Mouse (Mus musculus): ENCODE results near the gene Ubr7.

Gene Ubr7

DNA sequence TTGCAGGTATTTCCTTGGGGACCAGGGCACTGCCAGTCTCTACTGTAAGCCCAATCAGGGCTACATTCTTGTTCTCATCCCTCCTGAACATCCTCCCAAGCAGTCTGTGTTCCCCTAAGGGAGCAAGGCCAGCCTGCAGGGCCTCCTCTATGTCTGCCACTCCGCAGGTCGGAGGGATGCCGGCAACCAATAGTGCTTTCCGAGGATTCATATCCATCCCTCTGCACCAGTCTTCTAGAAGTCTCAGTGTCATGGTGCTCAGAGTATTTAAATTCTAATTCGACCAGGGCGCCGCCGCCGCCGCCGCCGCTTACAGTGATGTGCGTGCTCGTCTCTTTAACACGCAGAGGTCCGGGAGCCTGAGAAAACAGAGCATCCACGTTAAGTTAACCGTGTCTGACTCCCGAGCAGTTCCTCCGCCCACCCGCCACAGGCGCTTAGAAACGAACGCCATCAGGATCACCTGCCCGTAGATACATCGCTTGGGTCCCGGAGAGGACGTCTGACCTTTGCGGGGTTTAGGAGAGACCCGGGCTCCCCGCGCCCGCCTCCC lies 14.7 kb upstream of the Ubr7 start:
- DNase-seq (ENCODE audit: low spot score): no peak

DNA sequence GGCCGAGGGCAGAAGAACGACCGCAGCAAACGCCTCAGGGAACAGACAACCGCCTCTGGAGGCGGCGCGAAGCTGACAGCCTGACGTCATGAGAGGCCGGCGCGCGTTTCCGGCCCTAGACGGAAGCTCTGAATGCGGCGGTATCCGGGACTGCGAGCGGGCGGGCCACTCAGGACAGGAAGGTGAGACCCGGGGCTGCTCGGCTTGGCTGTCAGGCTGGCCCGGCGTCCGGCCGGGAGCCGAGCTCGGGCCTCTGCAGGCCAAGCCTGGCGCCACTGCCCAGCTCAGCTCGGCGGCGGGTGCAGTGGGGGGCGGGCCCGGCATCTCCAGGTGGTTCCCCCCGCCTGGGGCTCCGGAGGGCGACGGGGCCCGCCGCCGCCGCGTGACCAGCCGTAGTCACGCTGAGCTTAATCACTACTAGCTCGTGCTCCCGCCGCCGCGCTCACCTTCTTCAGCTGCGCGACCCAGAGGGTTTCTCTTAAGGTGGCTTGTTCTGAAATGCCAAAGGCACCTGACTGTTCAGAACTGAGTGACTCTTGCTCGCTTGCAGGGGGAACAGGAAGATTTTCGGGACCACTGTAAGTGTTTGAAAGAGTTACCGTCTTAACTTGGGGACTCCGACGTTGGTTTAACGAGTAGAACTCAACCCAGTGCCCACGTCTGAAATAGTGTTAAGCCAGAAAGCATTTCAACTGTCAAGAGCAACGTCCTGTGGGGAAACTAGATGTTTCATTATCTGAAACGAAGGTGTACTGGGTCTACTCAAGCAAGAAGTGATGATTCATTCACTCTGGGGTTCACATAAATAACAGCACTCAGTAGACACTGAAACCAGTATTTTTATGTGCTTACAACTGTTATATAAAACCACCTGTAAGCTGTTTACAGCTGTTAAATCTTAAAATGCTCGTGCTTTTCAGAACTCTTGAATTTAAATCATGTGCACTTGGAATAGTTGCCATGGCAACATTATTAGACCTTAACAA lies 13.9 kb upstream of the Ubr7 start, which contains the start of the genes Moap1 and Tmem251:
Gene Moap1 (minus strand): TSS at position 73 of the 986 bp plus-strand sequence.
Gene Tmem251 (plus strand): TSS at position 174 of the 986 bp plus-strand sequence.
- peak; percentile 68 for DNase-seq (ENCODE audit: low spot score)

DNA sequence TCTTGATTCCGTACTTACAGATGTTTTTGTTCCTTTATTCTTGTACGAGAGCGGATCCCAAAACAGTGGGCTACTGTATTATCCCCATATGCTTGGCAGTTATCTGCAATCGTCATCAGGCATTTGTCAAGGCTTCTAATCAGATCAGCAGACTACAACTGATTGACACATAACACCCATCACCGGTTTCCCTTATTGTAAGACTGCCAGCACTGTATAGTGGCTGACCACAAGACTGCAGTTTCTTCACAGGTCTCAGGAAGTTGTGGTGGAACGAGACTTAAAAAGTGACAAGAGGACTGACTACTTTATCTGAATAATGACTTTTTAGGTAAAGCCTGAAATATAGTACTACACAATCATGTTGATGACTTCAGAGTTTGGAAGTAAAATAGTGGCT lies 12.9 kb upstream of the Ubr7 start:
- DNase-seq (ENCODE audit: low spot score): no peak

DNA sequence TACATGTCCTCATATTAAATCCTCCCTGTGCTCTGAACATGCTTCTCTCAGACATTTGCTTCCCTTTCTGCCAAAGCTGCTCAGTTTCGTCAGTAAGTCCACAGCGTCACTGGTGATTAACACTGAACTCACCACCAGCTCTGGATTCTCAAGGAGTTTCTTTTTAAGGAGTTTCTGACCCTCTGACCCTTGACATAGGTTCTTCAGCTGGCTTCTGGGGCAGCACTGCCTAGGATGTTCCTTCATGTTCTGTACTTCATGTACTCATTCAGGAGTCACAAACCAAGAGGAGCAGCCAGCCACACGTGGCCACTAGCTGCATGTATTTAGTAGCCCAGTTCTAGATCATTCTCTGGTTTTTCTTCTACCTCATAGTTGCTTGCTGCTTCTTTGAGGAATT lies 9.5 kb upstream of the Ubr7 start:
- no peak for DNase-seq (ENCODE audit: low spot score)

DNA sequence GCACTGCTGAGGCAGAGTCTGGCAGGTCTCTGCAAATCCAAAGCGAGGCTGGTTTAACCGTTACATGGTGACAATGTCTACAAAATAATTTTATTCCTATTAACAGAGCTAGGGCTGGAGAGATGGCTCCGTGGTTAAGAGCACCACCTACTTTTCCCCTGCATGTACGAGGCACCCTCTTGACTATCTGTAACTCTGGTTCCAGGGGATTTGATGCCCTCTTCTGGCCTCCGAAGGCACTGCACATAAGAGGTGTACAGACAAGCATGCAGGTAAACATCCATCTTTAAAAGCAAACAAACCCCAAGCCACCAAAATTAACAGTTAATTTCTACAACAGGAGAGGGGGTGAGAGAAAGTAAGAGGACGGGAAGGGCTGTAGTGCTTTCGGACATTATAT lies 1.5 kb upstream of the Ubr7 start:
- no peak for DNase-seq (ENCODE audit: low spot score)

DNA sequence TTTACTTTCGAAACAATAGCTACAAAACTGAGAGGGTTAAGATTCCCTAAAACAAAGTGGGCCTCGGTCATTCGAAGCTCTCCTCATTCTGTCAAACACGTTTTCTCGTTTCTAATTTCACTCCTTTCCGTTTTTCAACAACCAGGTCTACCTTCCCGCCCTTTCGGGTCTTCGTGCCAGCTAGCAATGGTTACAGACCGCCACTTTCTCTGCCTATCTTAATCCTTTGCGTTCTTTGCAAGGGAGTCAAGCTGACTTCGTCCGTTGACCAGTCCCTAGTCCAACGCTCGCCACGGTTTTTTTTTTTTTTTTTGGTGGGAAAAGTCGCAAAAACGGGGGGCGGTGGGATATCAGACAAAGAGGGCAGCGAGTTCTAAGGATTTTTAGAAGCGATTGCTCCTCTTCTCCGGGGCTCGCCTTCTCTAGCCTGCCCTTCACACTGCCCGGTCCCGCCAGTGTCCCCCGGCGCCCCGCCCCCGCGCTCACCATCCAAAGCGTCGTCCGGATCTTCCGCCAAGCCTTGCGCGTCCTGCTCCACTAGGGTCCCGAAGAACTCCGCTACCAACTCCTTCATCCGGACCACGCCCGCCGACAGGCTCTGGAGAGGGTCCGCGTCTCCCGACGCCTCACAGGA lies 595 bp upstream of the Ubr7 start:
- DNase-seq (ENCODE audit: low spot score): no peak

DNA sequence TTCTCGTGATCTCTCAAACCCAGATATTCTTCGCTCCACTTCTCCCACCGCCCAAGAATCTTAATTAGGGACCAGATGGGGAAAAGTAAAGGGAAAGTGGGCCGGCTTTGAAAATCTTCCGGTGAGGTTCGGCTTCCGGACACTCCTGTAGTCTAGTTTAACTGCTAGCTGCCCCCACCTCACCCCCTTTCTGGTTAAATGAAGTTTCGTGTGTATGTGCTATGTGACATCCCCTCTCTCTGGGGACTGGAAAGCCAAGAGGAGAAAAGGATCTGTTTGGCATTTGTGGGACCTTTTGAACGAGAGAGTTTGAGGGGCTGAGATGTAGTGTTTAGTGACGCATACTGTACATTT lies 613 bp downstream of the Ubr7 start, which contains the start of gene Gm20604:
Gene Gm20604 (minus strand): TSS at position 270 of the 354 bp plus-strand sequence.
- no peak for DNase-seq (ENCODE audit: low spot score)

DNA sequence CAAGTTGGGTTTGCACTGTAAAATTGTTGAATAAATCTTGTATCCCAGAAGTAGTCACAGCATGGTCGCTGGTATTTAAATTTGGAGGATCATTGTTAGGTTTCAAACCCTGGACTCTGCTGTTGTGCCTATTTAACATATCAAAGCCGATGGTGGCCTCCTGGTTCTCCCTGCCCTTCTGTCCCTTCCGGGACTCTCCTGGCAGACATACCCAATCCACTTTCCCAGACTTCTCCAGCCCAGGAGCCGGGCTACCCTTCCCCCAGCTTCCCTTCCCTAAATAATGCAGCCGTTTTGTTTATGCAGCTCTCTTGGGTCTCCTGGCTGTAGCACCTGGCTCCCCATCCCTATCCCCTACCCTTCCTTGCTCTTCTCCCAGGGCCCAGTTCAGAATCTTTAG lies 1.2 kb downstream of the Ubr7 start:
- no peak for DNase-seq (ENCODE audit: low spot score)

DNA sequence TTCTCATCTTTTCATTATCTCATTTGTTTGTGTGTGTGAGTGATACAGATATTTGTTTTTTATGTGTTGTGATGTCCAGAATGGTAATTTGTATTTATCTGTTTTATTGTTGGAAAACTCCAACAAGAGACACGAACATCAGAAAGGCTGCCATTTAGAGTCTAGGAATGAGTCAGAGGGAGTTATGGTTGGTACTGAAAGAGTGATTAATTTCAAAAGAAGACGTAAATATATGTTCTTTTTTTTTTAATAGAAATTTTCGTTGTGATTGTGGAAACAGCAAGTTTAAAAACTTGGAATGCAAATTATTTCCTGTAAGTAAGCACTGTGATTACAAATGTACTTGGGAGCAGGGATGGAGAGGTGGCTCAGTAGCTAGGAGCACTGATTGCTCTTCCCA lies 3.9 kb downstream of the Ubr7 start:
- no peak for DNase-seq (ENCODE audit: low spot score)

DNA sequence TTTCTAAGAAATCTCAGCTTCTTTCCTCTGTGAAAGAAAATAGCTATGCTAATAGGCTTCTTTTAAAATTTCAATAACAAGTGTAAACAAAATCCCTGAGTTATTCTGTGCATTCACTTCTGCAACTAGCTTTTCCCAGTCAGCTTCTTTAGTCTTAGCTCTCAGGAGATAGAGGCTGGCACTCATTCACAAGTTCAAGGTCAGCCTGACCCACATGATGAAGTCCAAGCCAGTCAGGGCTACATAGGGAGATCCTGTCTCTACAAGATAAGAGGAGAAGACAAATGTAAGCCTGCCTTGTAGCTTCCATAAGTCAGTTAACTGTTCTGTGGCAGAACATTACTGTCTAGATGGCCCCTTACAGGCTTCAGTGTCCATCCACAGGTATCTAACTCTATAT lies 5.9 kb downstream of the Ubr7 start:
- no peak for DNase-seq (ENCODE audit: low spot score)

DNA sequence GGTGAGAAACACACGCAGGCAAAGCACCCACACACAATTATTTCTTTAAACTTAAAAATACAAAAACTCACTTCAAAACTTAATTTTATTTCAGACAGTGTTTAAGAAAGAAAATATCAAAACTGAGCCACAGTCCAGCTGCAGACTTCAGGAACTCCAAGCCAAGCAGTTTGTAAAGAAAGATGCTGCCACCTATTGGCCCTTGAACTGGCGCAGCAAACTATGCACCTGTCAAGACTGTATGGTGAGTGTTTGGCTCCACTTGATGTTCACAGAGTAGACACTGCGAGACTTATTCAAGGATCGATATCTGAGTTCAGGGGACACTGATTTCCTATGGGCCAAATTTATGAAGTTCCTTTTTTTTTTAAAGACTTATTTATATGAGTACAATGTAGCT lies 11.2 kb downstream of the Ubr7 start:
- no peak for DNase-seq (ENCODE audit: low spot score)

DNA sequence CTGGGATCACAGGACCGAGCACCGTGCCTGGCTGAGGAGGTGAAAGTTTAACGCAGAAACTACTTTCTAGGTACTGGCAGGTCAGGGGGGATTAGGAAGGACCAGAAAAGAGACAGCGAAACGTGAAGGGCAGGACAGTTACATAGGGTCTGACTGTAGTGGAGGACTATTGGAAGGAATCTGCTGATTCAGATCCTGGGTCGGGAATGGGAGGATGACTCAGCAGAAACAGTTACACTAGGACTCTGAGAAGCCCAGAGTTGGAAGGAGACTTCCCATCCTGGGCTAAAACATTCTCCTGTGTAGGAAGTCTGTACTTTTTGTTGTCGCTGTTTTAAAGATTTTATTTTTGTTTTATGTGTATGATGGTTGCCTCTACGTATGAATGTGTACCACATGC lies 13.8 kb downstream of the Ubr7 start:
- DNase-seq (ENCODE audit: low spot score): no peak

DNA sequence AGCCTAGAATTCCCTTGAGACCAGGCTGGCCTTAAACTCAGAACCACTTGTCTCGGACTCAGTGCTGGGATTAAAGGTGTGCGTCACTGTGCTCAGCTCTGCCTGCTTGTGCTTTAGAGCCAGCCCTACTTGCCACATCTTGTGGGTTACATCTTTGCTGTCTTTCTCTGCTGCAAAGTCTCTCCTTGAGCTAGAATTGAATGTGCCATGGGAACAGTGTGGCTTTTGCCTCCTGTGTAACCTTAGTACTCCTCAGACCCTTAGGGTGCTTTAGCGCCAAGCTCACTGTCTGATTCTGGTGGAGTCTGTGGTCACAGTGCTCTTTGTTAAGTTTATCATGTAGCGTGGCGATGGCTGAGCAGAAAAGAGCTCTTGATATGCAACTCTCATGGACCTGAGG lies 14.9 kb downstream of the Ubr7 start:
- no peak for DNase-seq (ENCODE audit: low spot score)

DNA sequence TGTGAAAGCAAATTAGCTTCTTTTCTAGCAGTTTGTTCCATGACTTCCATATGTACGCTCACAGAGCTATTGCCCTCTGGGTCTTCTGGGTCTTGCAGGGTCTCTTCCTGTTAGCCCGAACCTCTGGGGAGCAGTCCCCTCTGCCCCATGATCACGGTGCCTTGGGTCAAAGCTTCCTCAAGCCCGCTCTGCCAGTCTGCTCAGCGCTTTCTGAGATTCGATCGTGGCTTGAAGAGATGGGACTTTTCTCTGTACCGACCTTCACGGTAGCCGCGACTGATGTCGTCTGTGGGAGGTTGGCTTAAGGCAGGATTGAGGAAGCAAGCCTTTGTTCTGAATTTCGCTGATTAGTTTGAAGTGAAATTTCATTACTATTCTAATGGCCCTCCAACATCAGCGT lies 18.3 kb downstream of the Ubr7 start:
- DNase-seq (ENCODE audit: low spot score): no peak

DNA sequence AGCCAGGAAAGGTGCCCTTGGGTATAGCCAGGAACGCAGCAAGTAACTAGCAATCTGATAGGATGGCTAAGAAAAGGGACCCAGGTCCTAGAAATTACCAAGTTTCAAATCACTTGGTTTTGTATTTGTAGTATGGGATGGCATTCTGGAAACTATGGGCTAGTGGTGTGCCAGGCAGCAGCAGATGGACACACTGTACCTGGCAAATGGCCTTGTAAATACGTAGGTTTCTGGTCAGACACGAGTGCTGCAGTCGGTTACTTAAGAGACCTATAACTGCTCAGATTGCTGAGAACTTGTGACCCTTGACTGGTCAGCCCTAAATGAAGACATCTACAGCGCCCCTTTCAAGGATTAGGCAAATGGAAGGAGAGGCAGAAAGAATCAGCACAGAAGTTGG lies 20.4 kb downstream of the Ubr7 start:
- DNase-seq (ENCODE audit: low spot score): no peak

DNA sequence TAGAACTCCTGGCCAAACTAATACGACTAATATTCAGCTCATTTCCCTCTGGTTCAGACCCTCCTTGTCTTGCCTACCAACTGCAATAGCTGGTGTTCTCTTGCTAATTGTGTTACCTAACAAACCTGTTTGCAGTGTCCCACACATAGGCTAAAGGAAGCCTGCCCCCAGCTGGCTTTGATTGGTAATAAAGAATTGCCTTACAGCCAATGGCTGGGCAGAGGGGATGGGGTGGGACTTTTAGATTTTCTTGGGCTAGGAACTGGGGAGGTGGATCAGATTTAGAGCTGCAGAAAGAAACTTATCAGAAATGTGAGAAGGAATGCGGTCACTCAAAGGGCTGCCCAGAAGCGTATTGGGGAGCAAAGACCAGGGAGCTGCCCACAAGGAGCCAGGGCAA lies 21.7 kb downstream of the Ubr7 start:
- no peak for DNase-seq (ENCODE audit: low spot score)

DNA sequence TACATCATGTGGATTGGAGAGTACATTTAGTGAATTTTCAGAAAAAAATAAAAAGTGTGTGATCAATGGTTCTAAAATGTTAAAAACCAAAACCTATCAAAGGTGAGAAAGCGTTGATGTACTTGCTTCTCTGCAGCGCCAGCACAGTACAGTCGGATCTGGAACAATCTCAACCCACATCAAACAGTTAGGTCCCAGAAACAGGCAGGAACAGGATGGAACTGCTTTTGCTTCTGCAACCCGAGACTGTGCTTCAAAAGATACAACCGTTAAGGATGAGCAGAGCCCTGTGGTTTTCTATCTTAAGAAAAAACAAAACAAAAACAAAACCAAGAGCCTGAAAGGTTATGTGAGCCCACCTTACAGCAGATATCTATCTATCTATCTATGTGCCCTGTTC lies 25.1 kb downstream of the Ubr7 start:
- DNase-seq (ENCODE audit: low spot score): no peak

DNA sequence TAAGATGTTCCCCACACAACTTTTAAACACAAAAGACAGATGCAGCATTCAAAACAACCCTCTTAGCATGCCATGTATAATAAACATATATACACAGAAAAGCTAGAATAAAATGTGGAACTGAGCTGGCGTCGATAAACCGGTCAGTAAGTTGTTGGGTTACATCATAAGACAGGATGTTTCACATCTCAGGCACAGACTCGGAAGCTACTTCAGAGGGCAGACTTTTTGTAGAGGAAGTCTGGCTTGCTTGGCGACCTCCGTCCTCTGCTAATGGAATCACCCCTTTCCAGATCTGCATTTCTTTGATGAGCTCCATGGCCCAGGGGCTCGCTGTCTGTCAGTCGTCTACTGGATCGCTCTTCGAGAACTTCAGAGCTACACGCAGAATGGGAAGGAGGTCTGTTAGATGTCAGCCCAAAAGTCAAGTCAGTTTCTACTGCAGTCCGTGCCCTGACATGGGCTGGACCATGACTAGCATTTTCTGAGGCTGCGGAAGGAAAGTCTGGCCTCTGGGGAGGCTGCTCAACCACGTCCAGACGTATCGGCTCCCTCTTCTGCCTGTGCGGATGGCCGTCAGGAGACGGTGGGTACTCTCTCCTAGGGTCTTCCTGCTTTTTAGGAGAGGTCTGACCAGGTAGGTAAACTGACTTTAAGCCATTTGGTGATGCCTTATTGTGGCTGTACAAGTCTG lies 27.3 kb downstream of the Ubr7 start:
- DNase-seq (ENCODE audit: low spot score): no peak

DNA sequence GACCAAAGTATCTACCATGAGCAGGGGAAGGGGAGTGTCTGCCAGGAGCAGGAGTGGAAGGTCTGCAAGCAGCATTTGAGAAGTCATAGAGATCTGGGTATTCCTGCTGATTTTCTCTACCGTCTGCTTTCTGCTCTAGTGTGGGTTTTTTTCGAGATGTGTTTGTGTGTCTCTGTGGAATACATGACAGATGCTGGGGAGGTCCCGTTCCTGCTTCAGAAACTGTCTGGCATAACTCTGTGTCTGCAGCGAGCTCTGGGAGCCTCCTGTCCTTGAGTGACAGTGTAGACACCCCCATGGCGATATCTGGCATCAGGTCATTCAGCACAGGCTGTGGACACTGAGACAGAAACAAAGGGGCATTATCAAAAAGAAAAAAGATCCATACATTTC lies 27.8 kb downstream of the Ubr7 start:
- DNase-seq (ENCODE audit: low spot score): no peak

DNA sequence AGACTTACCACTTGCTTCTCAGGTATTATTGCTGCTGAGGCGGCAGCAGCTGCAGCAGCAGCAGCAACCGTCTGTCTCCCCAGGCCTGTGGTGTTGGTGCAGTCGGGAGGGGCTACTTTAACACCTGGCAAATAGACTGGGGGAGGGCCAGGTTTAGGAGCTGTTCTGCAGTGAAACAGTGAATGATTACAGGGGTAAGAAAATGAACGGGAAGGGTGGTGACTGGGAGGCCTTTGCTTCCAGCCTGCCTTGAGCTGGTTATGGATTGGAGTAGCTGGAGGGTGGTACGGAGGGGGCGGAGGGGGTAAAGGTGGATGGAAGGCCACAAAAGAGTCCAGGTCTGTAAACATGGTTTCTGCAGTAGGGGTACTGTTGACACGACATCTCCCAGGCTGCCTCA lies 30.2 kb downstream of the Ubr7 start:
- DNase-seq (ENCODE audit: low spot score): no peak

DNA sequence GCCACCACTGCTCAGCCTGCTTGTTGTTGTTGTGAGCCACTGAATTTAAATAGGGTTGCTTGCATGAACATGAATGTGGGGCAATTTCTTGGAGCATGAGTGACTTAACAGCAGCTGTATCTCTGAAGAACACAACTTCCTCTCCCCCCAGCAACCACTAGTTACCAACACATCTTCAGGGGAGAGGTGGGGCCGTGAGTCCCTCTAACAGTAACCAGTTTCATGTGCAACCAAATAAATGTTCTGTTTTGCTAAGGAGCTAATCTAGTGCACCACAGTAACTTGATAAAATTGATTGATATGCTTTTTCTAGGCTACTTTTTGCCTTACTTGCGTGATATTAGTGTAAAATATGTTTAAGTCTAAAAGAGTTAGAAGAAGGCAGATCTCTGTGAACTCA lies 41.8 kb downstream of the Ubr7 start:
- DNase-seq (ENCODE audit: low spot score): no peak

DNA sequence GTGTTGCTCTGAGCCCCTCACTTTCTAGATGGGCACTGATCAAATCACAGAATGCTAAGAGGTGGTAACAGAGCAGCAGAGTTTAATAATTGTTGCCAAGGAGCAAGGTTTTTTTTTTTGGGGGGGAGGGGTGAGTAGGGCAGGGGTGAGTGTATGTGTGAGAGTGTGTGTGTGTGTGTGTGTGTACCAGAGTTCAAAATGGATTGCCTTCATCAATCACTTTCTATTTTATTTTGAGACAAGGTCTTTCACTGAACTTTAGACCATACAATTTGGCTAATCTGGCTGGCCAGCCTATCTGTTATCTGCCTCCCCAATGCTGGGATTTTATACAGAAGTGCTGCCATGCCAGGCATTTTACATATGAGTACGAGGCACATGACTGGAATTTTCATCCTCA lies 57.1 kb downstream of the Ubr7 start:
- no peak for DNase-seq (ENCODE audit: low spot score)

DNA sequence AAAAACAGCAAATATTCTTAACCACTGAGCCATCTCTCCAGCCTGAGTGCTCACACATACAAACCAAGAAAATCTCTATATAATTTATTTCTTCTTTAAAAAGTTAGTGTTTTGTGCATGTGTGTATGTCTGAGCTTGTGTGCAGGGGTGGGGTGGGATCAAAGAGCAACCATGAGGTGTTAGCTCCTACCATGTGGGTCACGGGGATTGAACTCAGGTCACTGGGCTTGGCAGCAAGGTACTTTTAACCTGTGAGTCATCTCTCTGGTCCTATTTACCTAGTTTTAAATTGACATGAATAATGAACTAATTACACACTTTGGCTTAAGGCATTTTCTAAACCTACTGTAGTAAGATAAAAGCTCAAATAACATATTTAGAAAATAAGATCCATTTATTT lies 68.6 kb downstream of the Ubr7 start:
- DNase-seq (ENCODE audit: low spot score): no peak

All from ovary, postnatal 10 days (tissue).